Mouse (Mus musculus): ENCODE results near the gene Pitpnm1.
"Not testable (repeated sequence)": the region's sequence is repeated elsewhere in the genome, so short reads cannot be mapped to it uniquely, and the experiment has no call there.

The Pitpnm1 gene

GRCm38 (mm10) chr19:4118350-4118749 is 18.6 kb downstream of the Pitpnm1 start:
- DNase-seq (ENCODE audit: low spot score), result no peak

- DNase-seq (ENCODE audit: low spot score), result no peak
Measured at GRCm38 (mm10) chr19:4119716-4120487, 20.1 kb downstream of the Pitpnm1 start.

GRCm38 (mm10) chr19:4120496-4120895 is 20.7 kb downstream of the Pitpnm1 start:
- no peak for DNase-seq (ENCODE audit: low spot score)

- peak; percentile 98 for DNase-seq (ENCODE audit: low spot score)
Measured at GRCm38 (mm10) chr19:4121097-4121805, 21.5 kb downstream of the Pitpnm1 start.

GRCm38 (mm10) chr19:4121896-4122295 is 22.1 kb downstream of the Pitpnm1 start:
- DNase-seq (ENCODE audit: low spot score), result not testable (repeated sequence)

- peak; percentile 65 for DNase-seq (ENCODE audit: low spot score)
Measured at GRCm38 (mm10) chr19:4122411-4123370, 22.9 kb downstream of the Pitpnm1 start.

- DNase-seq (ENCODE audit: low spot score), result no peak
Measured at GRCm38 (mm10) chr19:4124432-4124831, 24.6 kb downstream of the Pitpnm1 start.

- not testable (repeated sequence) for DNase-seq (ENCODE audit: low spot score)
Measured at GRCm38 (mm10) chr19:4125268-4125667, 25.5 kb downstream of the Pitpnm1 start.

GRCm38 (mm10) chr19:4125741-4126696 is 26.2 kb downstream of the Pitpnm1 start, which contains the start of gene Aip:
Gene Aip, minus strand, starts transcription at chr19:4125858.
- DNase-seq (ENCODE audit: low spot score), result peak; percentile 96

GRCm38 (mm10) chr19:4126759-4127495 is 27.1 kb downstream of the Pitpnm1 start:
- no peak for DNase-seq (ENCODE audit: low spot score)

- no peak for DNase-seq (ENCODE audit: low spot score)
Measured at GRCm38 (mm10) chr19:4129462-4129861, 29.7 kb downstream of the Pitpnm1 start.

GRCm38 (mm10) chr19:4130106-4130505 is 30.3 kb downstream of the Pitpnm1 start:
- DNase-seq (ENCODE audit: low spot score), result no peak

GRCm38 (mm10) chr19:4131075-4131474 is 31.3 kb downstream of the Pitpnm1 start:
- no peak for DNase-seq (ENCODE audit: low spot score)

- no peak for DNase-seq (ENCODE audit: low spot score)
Measured at GRCm38 (mm10) chr19:4131768-4132167, 32.0 kb downstream of the Pitpnm1 start.

- no peak for DNase-seq (ENCODE audit: low spot score)
Measured at GRCm38 (mm10) chr19:4134354-4134753, 34.6 kb downstream of the Pitpnm1 start.

GRCm38 (mm10) chr19:4135229-4135962 is 35.6 kb downstream of the Pitpnm1 start:
- DNase-seq (ENCODE audit: low spot score), result not testable (repeated sequence)

GRCm38 (mm10) chr19:4135963-4136345 is 36.2 kb downstream of the Pitpnm1 start:
- not testable (repeated sequence) for DNase-seq (ENCODE audit: low spot score)

GRCm38 (mm10) chr19:4136463-4136862 is 36.7 kb downstream of the Pitpnm1 start:
- DNase-seq (ENCODE audit: low spot score), result no peak

GRCm38 (mm10) chr19:4137913-4138312 is 38.1 kb downstream of the Pitpnm1 start:
- no peak for DNase-seq (ENCODE audit: low spot score)

All from c-Kit-positive CD71-positive TER-119-positive erythroid progenitor cells, embryonic 14.5 days (primary cell).